Mouse (Mus musculus): Measurements from ENCODE around the gene 4931428F04Rik.

- TF ChIP-seq CTCF (IDR thresholded peaks at IDR 0.05; ENCODE audit: low read depth, low read length) (no peak), POLR2A (IDR thresholded peaks at IDR 0.05; ENCODE audit: extremely low read depth, insufficient read depth, low read length) (no peak)
These were observed 2.8 kb upstream of the 4931428F04Rik start for GRCm38 (mm10) chr8:105292471-105292870.
